Mouse (Mus musculus) adrenal gland, adult 10 weeks (tissue): Measurements from ENCODE around the gene Tmem218. TPM values are rescaled to one million over a fixed set of nuclear protein-coding genes. Genes with fewer than 3 reads are reported as not detected.

Source experiments
- polyA plus RNA-seq: library from polyadenylated mRNA; stranded (reverse); fragments of 350-450 nt; fragmentation: Illumina TruSeq; extraction: RNeasy Lipid Tissue Mini Kit (QIAGEN cat#74804); gene quantifications from one replicate; pipeline ENCODE4 v1.2.3, GENCODE M21; 2014; ENCODE audit warnings: low read depth, low replicate concordance

The Tmem218 gene
- 9.6 TPM for polyA plus RNA-seq

DNA sequence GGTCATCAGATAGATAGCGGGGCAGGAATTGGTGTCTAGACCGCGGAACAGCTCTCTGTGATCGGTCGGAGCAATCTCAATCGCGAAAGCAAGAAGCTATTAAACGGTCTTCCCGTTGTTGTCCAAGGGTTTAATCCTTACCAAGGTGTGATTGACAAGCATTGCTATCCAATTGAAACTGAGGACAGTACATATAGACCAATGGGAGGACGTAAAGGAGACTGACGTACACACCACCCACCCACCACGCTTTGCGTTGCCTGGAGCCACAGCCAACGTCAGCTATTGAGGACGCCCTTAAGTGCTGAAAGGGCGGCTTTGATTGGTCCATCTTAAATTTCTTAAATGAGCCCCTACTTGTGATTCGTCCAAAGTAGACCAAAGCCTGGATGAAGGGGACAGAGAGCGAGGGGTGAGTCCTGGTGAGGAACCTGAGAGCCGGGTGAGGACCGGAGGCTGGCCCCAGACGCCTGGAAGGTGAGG, at the start of gene Tmem218:
Gene Tmem218 (plus strand): TSS at position 295 of the 483 bp plus-strand sequence.

DNA sequence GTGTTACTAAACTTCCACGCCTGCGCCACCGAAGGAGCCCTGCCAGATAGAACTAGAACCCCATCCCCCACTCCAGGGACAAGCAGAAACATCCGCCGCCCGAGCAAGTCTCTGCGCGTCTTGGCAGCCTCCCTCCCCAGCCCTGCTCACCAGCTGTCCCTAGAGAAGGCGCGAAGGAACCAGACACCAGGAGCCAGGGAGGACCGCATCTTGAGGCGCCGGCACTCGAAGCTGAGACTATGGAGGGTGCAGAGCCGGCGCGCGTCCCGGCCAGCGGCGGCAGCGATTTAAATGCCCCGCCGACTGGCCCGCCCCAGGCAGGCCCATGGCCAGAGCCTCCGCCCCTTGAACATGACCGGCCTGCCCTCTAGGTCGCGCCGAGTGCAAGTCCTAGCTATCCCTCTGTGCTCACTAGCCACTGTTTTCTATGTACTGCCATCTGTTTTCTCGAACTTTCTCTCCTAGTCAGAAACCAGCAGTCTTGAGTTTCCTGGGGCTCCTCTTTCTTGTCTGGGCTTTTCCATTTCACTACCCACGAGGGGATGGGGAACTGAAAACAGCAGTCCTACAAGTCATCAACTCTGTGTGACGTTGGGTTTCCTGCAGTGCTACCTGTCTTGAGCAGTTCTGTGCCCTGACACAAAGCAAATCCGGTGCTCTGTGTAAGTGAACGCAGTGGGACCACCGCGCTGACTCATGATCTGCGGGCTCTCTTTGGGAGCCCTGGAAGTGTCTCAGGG, 47.3 kb downstream of the Tmem218 start, which contains the start of gene Slc37a2:
Gene Slc37a2 (minus strand): TSS at position 590 of the 740 bp plus-strand sequence.

Other genes with a start within 250 kb of the Tmem218 start
- gene Pknox2, start 60.8 kb upstream of the Tmem218 start, polyA plus RNA-seq, result 1.8 TPM
- 83.0 TPM for gene Slc37a2, start 47.5 kb downstream of the Tmem218 start, polyA plus RNA-seq
- gene Ccdc15, start 140.2 kb downstream of the Tmem218 start, polyA plus RNA-seq, result 5.3 TPM
- not detected for gene Hepacam, start 159.1 kb downstream of the Tmem218 start, polyA plus RNA-seq
- 3.8 TPM for gene Robo4, start 193.7 kb downstream of the Tmem218 start, polyA plus RNA-seq
- gene Robo3, start 225.0 kb downstream of the Tmem218 start, polyA plus RNA-seq, result not detected